Mouse (Mus musculus) midbrain, embryonic 14.5 days (tissue): ENCODE measurements at regions not wholly inside any gene's neighbourhood (a gene's known extent, or its start where the extent isn't known, plus 50 kb on each side); places are given as distances from the start of the nearest gene placed in this dataset.

Experiments
- ATAC-seq: fragments of 200-750 bp; cut with Nextera tagmentation; 2 replicates; pipeline ENCODE4 v1.8.0; 2017; ENCODE audit warnings: moderate number of reproducible peaks, moderate library complexity; ENCODE audit not compliant: low FRiP score, low TSS enrichment
- DNase-seq: peaks from one replicate; pipeline ENCODE4 v3.0.0-alpha.2; 2015
- H3K27ac ChIP-seq: fragments of 300-500 bp; sonication (generic); replicated peaks from 2 replicates; pipeline ENCODE4 v1.5.1; 2014; ENCODE audit warnings: mild to moderate bottlenecking, low read depth, low read length, moderate library complexity
- H3K27me3 ChIP-seq: fragments of 300-500 bp; sonication (generic); 2 replicates; pipeline ENCODE4 v1.6.1; 2014; ENCODE audit warnings: low read length, control low read depth, mixed read lengths; ENCODE audit not compliant: control insufficient read depth, insufficient read depth
- H3K36me3 ChIP-seq: fragments of 300-500 bp; sonication (generic); 2 replicates; pipeline ENCODE4 v1.6.1; 2014; ENCODE audit warnings: low read length, control low read depth; ENCODE audit not compliant: control insufficient read depth, insufficient read depth
- H3K4me1 ChIP-seq: fragments of 300-500 bp; sonication (generic); 2 replicates; pipeline ENCODE4 v1.6.1; 2014; ENCODE audit warnings: mild to moderate bottlenecking, antibody characterized with exemption, low read length, control low read depth; ENCODE audit not compliant: control insufficient read depth, insufficient read depth
- H3K4me2 ChIP-seq: fragments of 300-500 bp; sonication (generic); 2 replicates; pipeline ENCODE4 v1.6.1; 2014; ENCODE audit warnings: mild to moderate bottlenecking, low read length, moderate library complexity
- H3K4me3 ChIP-seq: fragments of 300-500 bp; sonication (generic); replicated peaks from 2 replicates; pipeline ENCODE4 v1.5.1; 2014; ENCODE audit warnings: low read depth, low read length
- H3K9ac ChIP-seq: fragments of 300-500 bp; sonication (generic); replicated peaks from 2 replicates; pipeline ENCODE4 v1.6.1; 2014; ENCODE audit warnings: mild to moderate bottlenecking, low read length, moderate library complexity
- H3K9me3 ChIP-seq: fragments of 300-500 bp; sonication (generic); 2 replicates; pipeline ENCODE4 v1.6.1; 2016; ENCODE audit warnings: low read length, control low read depth, mixed read lengths; ENCODE audit not compliant: control insufficient read depth
- WGBS: fragments of 180-500 bp; shearing (Covaris S2); extraction: QIAGEN DNeasy Blood & Tissue Kit; methylation state at CpG from one replicate; pipeline ENCODE4 v1.1.7; 2014; 5-methylcytosine and 5-hydroxymethylcytosine counted together

DNA sequence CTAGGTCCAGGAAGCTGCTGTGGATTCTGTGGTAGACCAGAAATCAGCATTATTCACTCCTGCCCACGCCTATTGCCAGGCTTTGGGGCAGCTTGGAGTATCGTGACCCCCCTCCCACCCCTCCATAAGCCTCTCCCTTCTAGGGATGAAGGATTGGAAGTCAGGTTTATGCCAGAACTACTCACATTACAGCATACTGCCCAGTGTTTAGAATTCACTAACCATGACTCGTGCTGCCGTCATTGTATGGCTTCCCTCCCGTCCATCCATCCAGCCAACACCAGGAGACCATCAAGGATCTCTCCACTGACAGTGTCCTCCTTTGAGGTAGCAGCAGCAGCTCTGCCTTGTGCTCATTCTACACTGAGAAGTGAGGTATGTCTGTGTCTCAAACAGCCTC is 62.4 kb upstream of the Ret start:
- H3K4me1 ChIP-seq, result no peaks in the 10 kb centered on the region
- DNase-seq (no peak), ATAC-seq (no peak)
- WGBS, result 74% methylated on average over 5 of the region's 5 CpGs
- H3K36me3 ChIP-seq, result no peaks in the 10 kb centered on the region
- H3K27ac ChIP-seq, result no peak overlapping the region
- no peak overlapping the region for H3K9ac ChIP-seq
- no peak overlapping the region for H3K4me2 ChIP-seq
- H3K9me3 ChIP-seq, result no peaks in the 10 kb centered on the region
- no peak overlapping the region for H3K4me3 ChIP-seq
- H3K27me3 ChIP-seq, result no peaks in the 10 kb centered on the region

- H3K4me1 ChIP-seq, result no peaks in the 10 kb centered on the region
- no peak for DNase-seq
- 88% methylated on average over 5 of the region's 5 CpGs for WGBS
- no peak for ATAC-seq
- H3K27ac ChIP-seq, result no peak overlapping the region
- no peak overlapping the region for H3K4me2 ChIP-seq
- H3K36me3 ChIP-seq, result no peaks in the 10 kb centered on the region
- H3K9ac ChIP-seq, result no peak overlapping the region
- no peaks in the 10 kb centered on the region for H3K27me3 ChIP-seq
- no peak overlapping the region for H3K4me3 ChIP-seq
- no peaks in the 10 kb centered on the region for H3K9me3 ChIP-seq
These were observed 57.4 kb upstream of the Ret start for GRCm38 (mm10) chr6:118254871-118255270.

DNA sequence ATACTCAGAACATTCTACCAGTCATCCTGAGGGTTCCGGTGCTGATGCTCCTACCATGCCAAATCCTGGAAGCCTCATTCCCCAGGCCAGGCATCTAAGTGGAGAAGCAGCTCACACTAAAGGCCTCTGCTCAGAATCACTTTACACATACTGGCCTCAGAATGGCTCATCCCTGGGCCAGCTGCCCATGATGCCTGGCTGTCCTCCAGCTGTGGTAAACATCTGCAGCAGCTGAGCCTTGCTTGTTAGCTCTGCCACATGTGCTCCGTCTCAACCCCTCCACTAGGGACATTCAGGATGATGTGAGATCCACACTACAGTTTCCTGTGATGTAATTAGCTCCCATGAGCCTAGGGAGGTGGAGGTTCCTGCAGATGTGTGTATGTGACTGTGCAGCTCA is 55.2 kb upstream of the Ret start:
- no peaks in the 10 kb centered on the region for H3K36me3 ChIP-seq
- no peaks in the 10 kb centered on the region for H3K9me3 ChIP-seq
- DNase-seq (no peak), ATAC-seq (no peak)
- WGBS, result 83% methylated on average over 2 of the region's 2 CpGs
- no peaks in the 10 kb centered on the region for H3K27me3 ChIP-seq
- no peak overlapping the region for H3K27ac ChIP-seq
- no peak overlapping the region for H3K4me3 ChIP-seq
- H3K4me2 ChIP-seq, result no peak overlapping the region
- no peak overlapping the region for H3K9ac ChIP-seq
- H3K4me1 ChIP-seq, result no peaks in the 10 kb centered on the region

- WGBS, result 55% methylated on average over 1 of the region's 1 CpGs
- no peaks in the 10 kb centered on the region for H3K27me3 ChIP-seq
- H3K4me1 ChIP-seq, result no peaks in the 10 kb centered on the region
- DNase-seq (no peak), ATAC-seq (no peak)
- no peak overlapping the region for H3K4me2 ChIP-seq
- no peak overlapping the region for H3K4me3 ChIP-seq
- no peaks in the 10 kb centered on the region for H3K36me3 ChIP-seq
- H3K9ac ChIP-seq, result no peak overlapping the region
- no peak overlapping the region for H3K27ac ChIP-seq
- H3K9me3 ChIP-seq, result no peaks in the 10 kb centered on the region
These were observed 53.6 kb upstream of the Ret start for GRCm38 (mm10) chr6:118251131-118251530.

DNA sequence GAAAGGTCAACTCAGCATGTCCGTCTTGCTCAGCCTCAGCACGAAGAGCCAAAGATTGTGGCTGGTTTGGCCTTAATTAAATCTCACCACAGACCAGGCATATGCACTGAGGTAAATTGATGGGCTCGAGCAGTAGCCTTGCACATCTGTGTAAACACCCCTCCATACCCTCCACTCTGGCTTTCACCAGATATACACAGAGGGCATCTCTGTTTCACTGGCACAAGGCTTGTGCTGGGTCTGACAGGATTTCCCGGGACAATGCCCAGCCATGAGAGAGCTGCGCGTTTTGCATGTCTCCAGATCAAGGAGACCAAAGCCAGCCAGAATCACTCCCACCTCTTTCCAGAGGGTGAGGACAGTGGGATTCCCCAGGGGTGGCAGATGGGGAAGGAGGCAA is 52.5 kb upstream of the Ret start:
- ATAC-seq (no peak), DNase-seq (no peak)
- Histone ChIP-seq H3K4me1 (no peaks in the 10 kb centered on the region), H3K4me3 (no peak overlapping the region), H3K36me3 (no peaks in the 10 kb centered on the region), H3K4me2 (no peak overlapping the region), H3K27ac (no peak overlapping the region), H3K9me3 (no peaks in the 10 kb centered on the region), H3K9ac (no peak overlapping the region), H3K27me3 (no peaks in the 10 kb centered on the region)
- WGBS, result 87% methylated on average over 6 of the region's 6 CpGs
